Mouse (Mus musculus): ENCODE results near the gene Mrpl12. TPM values are rescaled to one million over a fixed set of nuclear protein-coding genes. Genes with fewer than 3 reads are reported as not detected.
A peak's percentile ranks its signal among the peaks of the same experiment; 100 is the strongest.

Gene Mrpl12
- polyA plus RNA-seq, 1 experiment from 2014 or later, result 239 TPM

DNA sequence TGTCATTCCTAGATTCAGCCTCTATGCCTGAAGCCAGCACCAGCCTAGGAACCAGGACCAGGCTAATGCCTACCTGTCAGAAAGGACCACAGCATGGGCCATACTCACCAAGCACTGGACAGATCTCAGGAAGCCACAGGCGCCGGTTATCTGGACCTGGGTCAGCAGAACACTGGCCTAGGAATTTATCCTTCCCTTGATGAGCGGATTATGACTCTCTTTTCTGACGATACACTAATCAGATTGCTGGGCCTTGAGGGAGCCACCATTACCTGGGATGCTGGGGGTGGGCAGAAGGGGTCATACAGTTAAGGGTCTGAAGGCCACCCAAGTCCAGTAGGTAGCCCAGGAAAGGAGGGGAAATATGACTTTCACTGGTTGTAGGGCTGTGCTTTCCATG, 31.1 kb upstream of the Mrpl12 start, which contains the start of gene Pde6g:
TSS of gene Pde6g (minus strand) at position 195 of the 400 bp plus-strand sequence.
- H3K4me1 ChIP-seq (ENCODE audit: control insufficient read depth, insufficient read depth, low read length), result 0 out of 2 replicates have a peak, but pooled peaks cover 6% of the 10 kb centered on the region
- no peak within 1 kb of the TSS for H3K27ac ChIP-seq (ENCODE audit: low read length)
- no peak within 1 kb of the TSS for H3K4me2 ChIP-seq (ENCODE audit: low read depth, low read length)
- ATAC-seq, result no peak
- no peak within 1 kb of the TSS for H3K9ac ChIP-seq (ENCODE audit: low read depth, low read length)
- no peaks in the 10 kb centered on the region for H3K27me3 ChIP-seq (replicated peaks; ENCODE audit: control insufficient read depth, insufficient read depth, low read length)
- WGBS, result 91% methylated on average over 4 of the region's 4 CpGs
- no peaks in the 10 kb centered on the region for H3K36me3 ChIP-seq (ENCODE audit: control insufficient read depth, insufficient read depth, low read length)
- H3K9me3 ChIP-seq (ENCODE audit: control insufficient read depth, low read length), result no peaks in the 10 kb centered on the region
- no peak within 1 kb of the TSS for H3K4me3 ChIP-seq (ENCODE audit: low read length)

DNA sequence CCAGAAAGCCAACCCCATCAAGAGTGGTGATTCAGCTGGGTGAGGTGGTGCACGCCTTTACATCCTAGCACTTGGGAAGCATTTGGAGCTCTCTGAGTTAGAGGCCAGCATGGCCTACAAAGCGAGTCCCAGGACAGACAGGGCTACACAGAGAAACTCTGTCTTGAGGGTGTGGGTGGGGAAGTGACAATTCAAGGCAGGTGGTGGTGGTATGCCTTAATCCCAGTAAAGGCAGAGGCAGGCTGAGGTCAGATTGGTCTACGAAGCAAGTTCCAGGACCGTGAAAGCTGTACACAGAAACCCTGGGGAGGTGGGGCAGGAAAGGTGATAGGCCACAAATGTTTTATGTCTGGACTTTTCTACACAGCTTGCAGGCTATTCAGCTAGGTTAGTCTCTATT, 29.4 kb upstream of the Mrpl12 start:
- H3K9ac ChIP-seq (ENCODE audit: low read depth, low read length), result no peak overlapping the region
- no peaks in the 10 kb centered on the region for H3K36me3 ChIP-seq (ENCODE audit: control insufficient read depth, insufficient read depth, low read length)
- no peak overlapping the region for H3K4me3 ChIP-seq (ENCODE audit: low read length)
- H3K4me2 ChIP-seq (ENCODE audit: low read depth, low read length), result no peak overlapping the region
- H3K9me3 ChIP-seq (ENCODE audit: control insufficient read depth, low read length), result no peaks in the 10 kb centered on the region
- no peaks in the 10 kb centered on the region for H3K27me3 ChIP-seq (replicated peaks; ENCODE audit: control insufficient read depth, insufficient read depth, low read length)
- WGBS, result 95% methylated on average over 4 of the region's 4 CpGs
- peaks cover 15% of the 10 kb centered on the region for H3K4me1 ChIP-seq (ENCODE audit: control insufficient read depth, insufficient read depth, low read length)
- no peak overlapping the region for H3K27ac ChIP-seq (ENCODE audit: low read length)
- no peak for ATAC-seq

DNA sequence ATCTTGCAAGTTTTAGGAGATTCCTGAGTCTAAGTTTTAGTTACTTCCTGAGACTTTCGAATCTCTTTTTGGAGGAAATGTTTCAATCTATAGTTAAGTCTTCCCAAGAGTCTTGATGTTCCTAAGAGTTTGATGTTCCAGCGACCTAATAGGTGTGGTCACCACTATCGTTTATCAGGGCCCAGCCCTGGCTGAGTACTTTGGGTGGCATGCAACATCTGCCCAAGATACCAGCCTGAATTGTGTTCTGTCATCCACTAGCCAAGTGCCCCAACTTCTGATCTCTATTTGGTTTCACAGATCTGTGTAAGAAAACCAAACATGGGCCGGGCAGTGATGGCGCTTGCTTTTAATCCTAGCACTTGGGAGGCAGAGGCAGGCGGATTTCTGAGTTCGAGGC, 29.0 kb upstream of the Mrpl12 start:
- no peak for ATAC-seq
- WGBS, result 89% methylated on average over 7 of the region's 7 CpGs

DNA sequence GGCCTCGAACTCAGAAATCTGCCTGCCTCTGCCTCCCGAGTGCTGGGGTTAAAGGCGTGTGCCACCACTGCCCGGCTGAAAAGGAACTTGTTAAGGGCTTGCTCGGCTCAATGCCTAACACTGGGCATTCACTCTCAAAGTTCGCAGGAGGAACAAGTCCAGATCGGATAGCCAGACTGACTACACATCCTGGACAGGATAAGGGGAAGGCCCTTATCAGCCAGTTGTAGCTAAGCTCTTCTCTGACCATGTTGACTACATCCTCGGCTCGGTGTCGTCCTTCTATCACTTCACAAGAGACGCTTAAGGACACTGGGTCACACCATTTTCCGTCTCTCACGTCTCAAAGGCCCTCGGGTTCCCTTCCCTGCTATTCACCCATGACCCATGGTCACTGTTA, 27.0 kb upstream of the Mrpl12 start:
- Histone ChIP-seq H3K27ac (ENCODE audit: low read length) (peak overlapping the region; percentile 89), H3K36me3 (ENCODE audit: control insufficient read depth, insufficient read depth, low read length) (no peaks in the 10 kb centered on the region; the same call in 1 of the 2 replicates), H3K27me3 (replicated peaks; ENCODE audit: control insufficient read depth, insufficient read depth, low read length) (no peaks in the 10 kb centered on the region), H3K4me2 (ENCODE audit: low read depth, low read length) (peak overlapping the region; percentile 79), H3K4me3 (ENCODE audit: low read length) (peak overlapping the region; percentile 93), H3K9me3 (ENCODE audit: control insufficient read depth, low read length) (no peaks in the 10 kb centered on the region), H3K9ac (ENCODE audit: low read depth, low read length) (peak overlapping the region; percentile 99), H3K4me1 (ENCODE audit: control insufficient read depth, insufficient read depth, low read length) (peaks cover 15% of the 10 kb centered on the region)
- peak; percentile 31; the same call in 1 of the 2 replicates for ATAC-seq
- 23% methylated on average over 14 of the region's 14 CpGs for WGBS

More for the DNA sequence above, 29.0 kb upstream of the Mrpl12 start:
- no peaks in the 10 kb centered on the region for H3K9me3 ChIP-seq (ENCODE audit: control insufficient read depth, low read length)
- no peaks in the 10 kb centered on the region for H3K27me3 ChIP-seq (replicated peaks; ENCODE audit: control insufficient read depth, insufficient read depth, low read length)
- no peak overlapping the region for H3K4me2 ChIP-seq (ENCODE audit: low read depth, low read length)
- no peak overlapping the region for H3K9ac ChIP-seq (ENCODE audit: low read depth, low read length)
- no peak overlapping the region for H3K27ac ChIP-seq (ENCODE audit: low read length)
- no peak overlapping the region for H3K4me3 ChIP-seq (ENCODE audit: low read length)
- H3K4me1 ChIP-seq (ENCODE audit: control insufficient read depth, insufficient read depth, low read length), result peaks cover 15% of the 10 kb centered on the region
- no peaks in the 10 kb centered on the region for H3K36me3 ChIP-seq (ENCODE audit: control insufficient read depth, insufficient read depth, low read length)

DNA sequence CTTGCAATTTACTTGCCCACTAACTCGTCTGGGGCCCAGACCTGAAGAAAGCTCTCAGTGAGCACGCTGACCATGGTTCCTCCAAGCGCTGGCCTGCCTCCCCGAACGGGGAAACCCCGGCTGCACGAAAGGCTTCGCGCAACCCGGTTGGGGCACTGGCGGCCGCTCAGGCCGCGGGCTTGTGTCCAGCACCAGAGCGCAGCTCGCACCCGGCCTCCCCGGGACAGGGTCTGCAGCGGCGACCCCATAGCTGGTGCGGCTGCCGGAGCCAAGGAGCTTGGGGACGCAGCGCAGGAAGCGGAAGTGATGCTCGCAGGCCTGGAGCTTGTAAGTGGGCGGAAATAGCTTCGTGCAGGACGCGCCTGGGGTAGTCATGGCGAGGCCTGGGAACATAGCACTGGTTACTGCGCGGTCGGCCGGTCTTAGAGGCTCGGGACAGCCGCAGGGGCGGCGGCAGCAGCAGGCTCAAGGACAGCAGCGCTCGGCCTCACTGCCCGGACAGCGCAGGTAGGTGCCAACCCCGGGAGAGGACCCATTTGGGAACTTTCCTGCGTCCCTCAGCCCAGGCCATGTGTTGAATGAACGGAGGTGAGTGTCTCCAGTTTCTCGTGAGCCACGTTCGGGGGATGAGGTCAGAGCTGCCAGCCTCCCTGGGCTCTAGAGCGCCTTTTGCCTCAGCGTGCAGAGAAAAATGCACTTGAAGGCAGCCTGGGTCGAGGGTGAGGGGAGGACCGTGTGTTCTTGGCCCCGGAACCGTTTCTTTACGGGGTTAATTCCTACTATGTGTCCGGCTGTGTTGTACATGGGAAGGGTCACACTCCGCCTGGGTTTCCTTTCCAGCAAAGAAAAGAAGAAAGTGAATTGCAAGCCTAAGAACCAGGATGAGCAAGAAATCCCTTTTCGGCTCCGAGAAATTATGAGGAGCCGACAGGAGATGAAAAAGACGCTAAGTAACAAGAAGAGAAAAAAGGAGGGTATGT, 26.4 kb upstream of the Mrpl12 start, which contains the start of the genes Oxld1 and Ccdc137:
TSS of gene Oxld1 (minus strand) at position 297 of the 980 bp plus-strand sequence.
TSS of gene Ccdc137 (plus strand) at position 344 of the 980 bp plus-strand sequence.
- H3K9me3 ChIP-seq (ENCODE audit: control insufficient read depth, low read length), result no peaks in the 10 kb centered on the region
- H3K36me3 ChIP-seq (ENCODE audit: control insufficient read depth, insufficient read depth, low read length), result no peaks in the 10 kb centered on the region; the same call in 1 of the 2 replicates
- 4% methylated on average over 62 of the region's 62 CpGs for WGBS
- H3K4me1 ChIP-seq (ENCODE audit: control insufficient read depth, insufficient read depth, low read length), result peaks cover 15% of the 10 kb centered on the region
- peak within 1 kb of the TSS; percentile 99 for H3K9ac ChIP-seq (ENCODE audit: low read depth, low read length)
- peak within 1 kb of the TSS; percentile 93 for H3K4me3 ChIP-seq (ENCODE audit: low read length)
- peak within 1 kb of the TSS; percentile 79 for H3K4me2 ChIP-seq (ENCODE audit: low read depth, low read length)
- no peaks in the 10 kb centered on the region for H3K27me3 ChIP-seq (replicated peaks; ENCODE audit: control insufficient read depth, insufficient read depth, low read length)
- peak; percentile 95 for ATAC-seq
- H3K27ac ChIP-seq (ENCODE audit: low read length), result peak within 1 kb of the TSS; percentile 89

DNA sequence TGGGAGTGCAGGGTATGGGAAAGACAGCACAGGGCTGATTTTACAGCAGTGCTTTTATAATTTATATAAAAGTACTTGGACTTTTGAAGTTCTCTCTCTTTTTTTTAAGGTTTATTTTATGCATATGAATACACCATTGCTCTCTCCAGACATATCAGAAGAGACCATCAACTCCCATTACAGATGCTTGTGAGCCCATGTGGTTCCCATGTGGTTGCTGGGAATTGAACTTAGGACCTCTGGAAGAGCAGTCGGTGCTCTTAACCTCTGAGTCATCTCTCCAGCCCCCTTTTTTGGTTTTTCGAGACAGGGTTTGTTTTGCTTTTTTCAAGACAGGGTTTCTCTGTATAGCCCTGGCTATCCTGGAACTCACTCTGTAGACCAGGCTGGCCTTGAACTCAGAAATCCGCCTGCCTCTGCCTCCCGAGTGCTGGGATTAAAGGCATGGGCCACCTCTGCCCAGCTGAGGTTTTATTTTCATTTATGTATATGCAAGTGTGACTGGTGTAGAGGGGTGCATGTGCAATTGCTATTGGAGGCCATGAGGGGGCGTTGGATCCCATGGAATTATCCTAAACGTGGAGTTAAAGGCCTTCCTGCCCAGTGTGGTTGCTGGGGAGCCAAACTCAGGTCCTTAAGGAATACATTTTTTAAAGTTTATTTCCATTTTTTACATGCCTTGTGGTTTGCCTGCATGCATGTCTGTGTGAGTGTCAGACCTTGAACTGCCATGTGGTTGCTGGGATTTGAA, 25.4 kb upstream of the Mrpl12 start:
- Histone ChIP-seq H3K4me2 (ENCODE audit: low read depth, low read length) (peak overlapping the region; percentile 79), H3K4me3 (ENCODE audit: low read length) (peak overlapping the region; percentile 93), H3K27ac (ENCODE audit: low read length) (no peak overlapping the region; the same call in 1 of the 2 replicates), H3K4me1 (ENCODE audit: control insufficient read depth, insufficient read depth, low read length) (peaks cover 15% of the 10 kb centered on the region), H3K9ac (ENCODE audit: low read depth, low read length) (peak overlapping the region; percentile 99), H3K27me3 (replicated peaks; ENCODE audit: control insufficient read depth, insufficient read depth, low read length) (no peaks in the 10 kb centered on the region), H3K9me3 (ENCODE audit: control insufficient read depth, low read length) (no peaks in the 10 kb centered on the region), H3K36me3 (ENCODE audit: control insufficient read depth, insufficient read depth, low read length) (no peaks in the 10 kb centered on the region; the same call in 1 of the 2 replicates)
- no peak for ATAC-seq
- WGBS, result 65% methylated on average over 6 of the region's 6 CpGs

DNA sequence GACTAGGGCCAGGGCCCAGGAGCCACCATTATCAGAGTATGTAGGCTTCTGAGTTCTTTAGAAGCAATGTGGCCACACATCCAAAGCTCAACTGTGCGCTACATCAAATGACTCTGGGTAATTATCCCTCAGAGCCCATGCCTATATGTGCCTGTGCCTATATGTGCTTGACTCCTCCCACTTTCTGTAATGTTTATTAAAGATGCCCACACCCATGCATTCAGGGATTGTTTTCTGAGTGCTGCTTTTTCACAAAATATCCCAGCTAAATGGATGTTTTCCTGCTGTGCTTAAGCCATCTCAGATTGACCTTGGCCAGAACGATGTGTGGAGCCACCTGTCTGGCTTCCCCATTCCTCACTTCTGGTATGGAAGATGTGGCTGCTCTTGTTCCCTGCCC, 20.9 kb upstream of the Mrpl12 start:
- 76% methylated on average over 2 of the region's 2 CpGs for WGBS
- H3K4me3 ChIP-seq (ENCODE audit: low read length), result no peak overlapping the region

DNA sequence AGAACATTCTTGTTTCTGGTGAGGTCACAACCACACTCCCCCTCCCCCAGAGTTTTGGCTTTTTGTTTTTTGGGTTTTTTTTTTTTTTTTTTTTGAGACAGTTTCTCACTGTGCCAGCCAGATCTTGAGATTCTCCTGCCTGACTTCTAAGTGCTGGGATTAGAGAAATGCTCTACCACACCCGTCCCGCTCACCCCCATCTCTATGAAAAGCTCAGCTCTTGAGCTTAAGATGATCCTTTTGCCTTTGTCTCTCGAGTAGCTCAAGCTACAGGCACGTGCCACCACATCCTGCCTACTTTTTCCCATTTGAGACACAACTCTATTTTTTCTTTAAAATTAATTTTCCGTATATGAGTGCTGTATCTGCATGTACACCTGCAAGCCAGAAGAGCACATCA, 20.0 kb upstream of the Mrpl12 start:
- H3K27me3 ChIP-seq (replicated peaks; ENCODE audit: control insufficient read depth, insufficient read depth, low read length), result no peaks in the 10 kb centered on the region
- H3K27ac ChIP-seq (ENCODE audit: low read length), result no peak overlapping the region
- WGBS, result 89% methylated on average over 5 of the region's 5 CpGs
- peaks cover 19% of the 10 kb centered on the region for H3K4me1 ChIP-seq (ENCODE audit: control insufficient read depth, insufficient read depth, low read length)
- H3K4me3 ChIP-seq (ENCODE audit: low read length), result no peak overlapping the region
- H3K9me3 ChIP-seq (ENCODE audit: control insufficient read depth, low read length), result no peaks in the 10 kb centered on the region
- H3K36me3 ChIP-seq (ENCODE audit: control insufficient read depth, insufficient read depth, low read length), result no peaks in the 10 kb centered on the region; the same call in 1 of the 2 replicates
- ATAC-seq, result no peak
- H3K4me2 ChIP-seq (ENCODE audit: low read depth, low read length), result no peak overlapping the region
- no peak overlapping the region for H3K9ac ChIP-seq (ENCODE audit: low read depth, low read length)

More for the DNA sequence above, 20.9 kb upstream of the Mrpl12 start:
- Histone ChIP-seq H3K4me1 (ENCODE audit: control insufficient read depth, insufficient read depth, low read length) (peaks cover 23% of the 10 kb centered on the region), H3K36me3 (ENCODE audit: control insufficient read depth, insufficient read depth, low read length) (no peaks in the 10 kb centered on the region; the same call in 1 of the 2 replicates), H3K9ac (ENCODE audit: low read depth, low read length) (no peak overlapping the region), H3K27me3 (replicated peaks; ENCODE audit: control insufficient read depth, insufficient read depth, low read length) (no peaks in the 10 kb centered on the region), H3K9me3 (ENCODE audit: control insufficient read depth, low read length) (no peaks in the 10 kb centered on the region), H3K27ac (ENCODE audit: low read length) (no peak overlapping the region), H3K4me2 (ENCODE audit: low read depth, low read length) (no peak overlapping the region)
- no peak for ATAC-seq

DNA sequence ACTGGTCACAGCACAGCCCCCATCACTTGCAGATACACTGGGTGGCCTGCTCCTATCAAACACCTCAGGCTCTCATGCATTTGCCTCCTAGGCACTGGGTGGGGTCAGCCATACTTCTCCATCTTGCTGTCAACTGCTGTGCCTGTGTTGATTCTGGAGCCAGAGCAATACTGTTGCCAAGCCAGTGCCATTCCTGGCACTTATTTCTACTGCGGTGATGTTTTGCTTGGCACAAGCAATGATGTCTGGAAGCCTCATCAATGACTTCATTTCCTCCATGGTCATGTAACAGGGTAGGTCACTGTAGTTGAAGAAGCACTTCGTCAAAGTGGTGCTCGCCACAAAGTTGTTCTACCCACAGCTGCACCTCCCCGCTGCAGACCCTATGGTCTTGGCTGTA, 18.9 kb upstream of the Mrpl12 start:
- no peak overlapping the region for H3K9ac ChIP-seq (ENCODE audit: low read depth, low read length)
- peaks cover 6% of the 10 kb centered on the region; the same call in 1 of the 2 replicates for H3K36me3 ChIP-seq (ENCODE audit: control insufficient read depth, insufficient read depth, low read length)
- H3K4me1 ChIP-seq (ENCODE audit: control insufficient read depth, insufficient read depth, low read length), result peaks cover 19% of the 10 kb centered on the region
- no peaks in the 10 kb centered on the region for H3K27me3 ChIP-seq (replicated peaks; ENCODE audit: control insufficient read depth, insufficient read depth, low read length)
- no peak for ATAC-seq
- H3K27ac ChIP-seq (ENCODE audit: low read length), result no peak overlapping the region
- no peak overlapping the region for H3K4me3 ChIP-seq (ENCODE audit: low read length)
- WGBS, result 94% methylated on average over 4 of the region's 4 CpGs
- no peak overlapping the region for H3K4me2 ChIP-seq (ENCODE audit: low read depth, low read length)
- H3K9me3 ChIP-seq (ENCODE audit: control insufficient read depth, low read length), result no peaks in the 10 kb centered on the region
